8 mouse cellular contexts compared by ENCODE assay signal in the genomic region with DNA sequence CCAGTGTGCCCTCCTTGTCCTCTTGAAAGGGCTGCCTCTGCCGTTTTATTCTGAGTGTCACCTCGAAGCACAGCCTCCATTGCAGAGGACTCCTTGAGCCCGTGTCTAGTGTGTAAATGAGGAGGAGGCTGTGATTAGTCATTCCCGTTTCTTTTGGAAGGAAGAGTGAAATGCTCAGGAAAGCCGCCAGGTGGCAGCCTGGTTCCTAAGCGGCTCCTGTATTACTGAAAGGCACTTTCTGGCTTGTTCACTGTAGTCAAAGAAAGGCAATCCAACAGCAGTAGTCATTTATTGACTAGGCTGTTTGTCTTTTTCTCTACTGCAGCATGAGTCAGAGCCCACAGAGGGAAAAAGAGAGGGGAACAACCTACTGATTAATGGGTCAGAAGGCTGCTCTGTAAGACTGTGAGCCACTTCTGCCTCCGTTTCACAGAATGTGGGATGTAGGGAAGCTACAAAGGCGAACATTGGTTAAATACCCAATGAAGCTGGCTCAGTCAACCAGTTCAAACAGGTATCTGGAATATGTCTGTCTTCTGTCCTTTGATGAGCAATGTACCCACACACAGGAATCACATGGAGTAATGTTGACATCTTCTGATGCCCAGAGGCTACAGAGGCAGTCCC.
DNase-seq lines count a peak whose midpoint lies in the region; ATAC-seq and TF ChIP-seq lines count a peak whose summit lies in the region.

No protein-coding gene starts in this region.

- 22% methylated on average over 8 of the region's 8 CpGs for WGBS in forebrain, embryonic 16.5 days
- WGBS in large intestine, adult 2 months = 9% methylated on average over 8 of the region's 8 CpGs
- 13% methylated on average over 8 of the region's 8 CpGs for WGBS in liver, embryonic 15.5 days (ENCODE audit: insufficient replicate concordance)
- WGBS in neural tube, embryonic 13.5 days = 16% methylated on average over 8 of the region's 8 CpGs

- TF ChIP-seq POLR2A in testis, adult 2 months (IDR thresholded peaks at IDR 0.05; ENCODE audit: control insufficient read depth, low read depth, low read length) = no peak

- peak; percentile 54; the same call in 1 of the 2 replicates for TF ChIP-seq CTCF in testis, adult 2 months (IDR thresholded peaks at IDR 0.05; ENCODE audit: control insufficient read depth, insufficient read depth, insufficient replicate concordance, low read depth, low read length)

- H3K4me1 ChIP-seq in forebrain, embryonic 16.5 days (replicated peaks; ENCODE audit: control insufficient read depth, insufficient read depth, low read length) = peaks cover 11% of the 10 kb centered on the region; the same call in 1 of the 2 replicates
- H3K4me1 ChIP-seq in liver, embryonic 15.5 days (replicated peaks) = no peaks in the 10 kb centered on the region
- H3K4me1 ChIP-seq in neural tube, embryonic 13.5 days (replicated peaks) = peaks cover 13% of the 10 kb centered on the region
- H3K4me1 ChIP-seq in testis, adult 2 months (ENCODE audit: control insufficient read depth, insufficient read depth, low read length) = peaks cover 4% of the 10 kb centered on the region; the same call in 1 of the 2 replicates

- ATAC-seq in forebrain, embryonic 16.5 days = peak; percentile 90
- ATAC-seq in liver, embryonic 15.5 days (ENCODE audit: insufficient read depth) = peak; percentile 52
- ATAC-seq in neural tube, embryonic 13.5 days (ENCODE audit: low read depth) = peak; percentile 81

- no peak overlapping the region for H3K9ac ChIP-seq in forebrain, embryonic 16.5 days (replicated peaks; ENCODE audit: low read depth, low read length)
- H3K9ac ChIP-seq in liver, embryonic 15.5 days = no peak overlapping the region
- peak overlapping the region; percentile 47; the same call in 1 of the 2 replicates for H3K9ac ChIP-seq in neural tube, embryonic 13.5 days

- no peaks in the 10 kb centered on the region for H3K9me3 ChIP-seq in forebrain, embryonic 16.5 days (ENCODE audit: control insufficient read depth, low read length)
- no peaks in the 10 kb centered on the region for H3K9me3 ChIP-seq in liver, embryonic 15.5 days (replicated peaks)
- H3K9me3 ChIP-seq in neural tube, embryonic 13.5 days = no peaks in the 10 kb centered on the region

- H3K36me3 ChIP-seq in forebrain, embryonic 16.5 days (ENCODE audit: control insufficient read depth, insufficient read depth) = no peaks in the 10 kb centered on the region
- no peaks in the 10 kb centered on the region for H3K36me3 ChIP-seq in liver, embryonic 15.5 days (replicated peaks)
- H3K36me3 ChIP-seq in neural tube, embryonic 13.5 days = no peaks in the 10 kb centered on the region
- H3K36me3 ChIP-seq in testis, adult 2 months (ENCODE audit: control insufficient read depth, insufficient read depth, low read length) = no peaks in the 10 kb centered on the region

- no peaks in the 10 kb centered on the region for H3K27me3 ChIP-seq in forebrain, embryonic 16.5 days (replicated peaks; ENCODE audit: control insufficient read depth, insufficient read depth, low read length)
- no peaks in the 10 kb centered on the region for H3K27me3 ChIP-seq in liver, embryonic 15.5 days
- no peaks in the 10 kb centered on the region for H3K27me3 ChIP-seq in neural tube, embryonic 13.5 days
- no peaks in the 10 kb centered on the region for H3K27me3 ChIP-seq in testis, adult 2 months (ENCODE audit: control insufficient read depth, insufficient read depth, low read length)

- intact Hi-C loops in heart, postnatal 14 days (cut with DNase I) = loop anchor here (2.0 kb wide), 2 partner anchors 819 to 1449 kb away; a partner anchor contains a TSS

- peak; percentile 77 for DNase-seq in ES-CJ7 (ENCODE audit: low read depth, low spot score)
- peak; percentile 87 for DNase-seq in cerebellum, adult 11-12 months
- peak; percentile 80 to 85 for DNase-seq in heart, postnatal 14 days
- DNase-seq in large intestine, adult 2 months (ENCODE audit: low read depth, low spot score) = peak; percentile 59

- H3K4me2 ChIP-seq in forebrain, embryonic 16.5 days (ENCODE audit: low read length) = peak overlapping the region; percentile 43
- H3K4me2 ChIP-seq in liver, embryonic 15.5 days = peak overlapping the region; percentile 26; the same call in 1 of the 2 replicates
- H3K4me2 ChIP-seq in neural tube, embryonic 13.5 days = peak overlapping the region; percentile 56

- H3K4me3 ChIP-seq in forebrain, embryonic 16.5 days (replicated peaks; ENCODE audit: low read length) = peak overlapping the region; percentile 19
- H3K4me3 ChIP-seq in liver, embryonic 15.5 days (replicated peaks) = no peak overlapping the region
- H3K4me3 ChIP-seq in neural tube, embryonic 13.5 days = peak overlapping the region; percentile 26
- peak overlapping the region; percentile 78 for H3K4me3 ChIP-seq in testis, adult 2 months (ENCODE audit: control insufficient read depth, low read depth, low read length)

- H3K27ac ChIP-seq in forebrain, embryonic 16.5 days (ENCODE audit: low read length) = no peak overlapping the region
- no peak overlapping the region for H3K27ac ChIP-seq in liver, embryonic 15.5 days (replicated peaks)
- H3K27ac ChIP-seq in neural tube, embryonic 13.5 days (replicated peaks) = peak overlapping the region; percentile 50; the same call in 1 of the 2 replicates
- H3K27ac ChIP-seq in testis, adult 2 months (ENCODE audit: control insufficient read depth, insufficient read depth, low read depth, low read length) = no peak overlapping the region
